Mouse (Mus musculus) forebrain, postnatal 0 days (tissue): ENCODE measurements around the gene Olfr465-ps1. TPM values are rescaled to one million over a fixed set of nuclear protein-coding genes. Genes with fewer than 3 reads are reported as not detected.

Source experiments
- ATAC-seq: fragments of 200-750 bp; cut with Nextera tagmentation; 2 replicates; pipeline ENCODE4 v1.8.0; 2017; ENCODE audit warnings: mild to moderate bottlenecking, moderate library complexity
- DNase-seq: peaks from one replicate; pipeline ENCODE4 v3.0.0-alpha.2; 2015
- H3K27ac ChIP-seq: fragments of 300-500 bp; sonication (generic); 2 replicates; pipeline ENCODE4 v1.5.1; 2014; ENCODE audit warnings: low read depth, mild to moderate bottlenecking, antibody characterized with exemption, low read length, moderate library complexity, mixed read lengths
- H3K27me3 ChIP-seq: fragments of 300-500 bp; sonication (generic); 2 replicates; pipeline ENCODE4 v1.6.1; 2014; ENCODE audit warnings: mild to moderate bottlenecking, low read length, mixed read lengths; ENCODE audit not compliant: insufficient read depth
- H3K36me3 ChIP-seq: fragments of 300-500 bp; sonication (generic); 2 replicates; pipeline ENCODE4 v1.6.1; 2014; ENCODE audit warnings: mild to moderate bottlenecking, moderate library complexity; ENCODE audit not compliant: insufficient read depth
- H3K4me1 ChIP-seq: fragments of 300-500 bp; sonication (generic); 2 replicates; pipeline ENCODE4 v1.6.1; 2014; ENCODE audit warnings: antibody characterized with exemption; ENCODE audit not compliant: insufficient read depth
- H3K4me2 ChIP-seq: fragments of 300-500 bp; sonication (generic); 2 replicates; pipeline ENCODE4 v1.6.1; 2014; ENCODE audit warnings: low read depth, mild to moderate bottlenecking, moderate library complexity
- H3K4me3 ChIP-seq: fragments of 300-500 bp; sonication (generic); 2 replicates; pipeline ENCODE4 v1.5.1; 2014; ENCODE audit warnings: low read depth, low read length, mixed read lengths
- H3K9ac ChIP-seq: fragments of 300-500 bp; sonication (generic); 2 replicates; pipeline ENCODE4 v1.6.1; 2014; ENCODE audit warnings: mild to moderate bottlenecking
- H3K9me3 ChIP-seq: fragments of 300-500 bp; sonication (generic); 2 replicates; pipeline ENCODE4 v1.6.1; 2016; ENCODE audit warnings: low read length
- CTCF ChIP-seq: sonication (generic); IDR thresholded peaks from 2 replicates; pipeline ENCODE4 v1.5.1; 2016; ENCODE audit warnings: antibody characterized with exemption, control low read depth, low read depth
- WGBS: fragments of 180-500 bp; shearing (Covaris S2); extraction: QIAGEN DNeasy Blood & Tissue Kit; methylation state at CpG from one replicate; pipeline ENCODE4 v1.1.7; 2014; 5-methylcytosine and 5-hydroxymethylcytosine counted together
- polyA plus RNA-seq: library from polyadenylated mRNA; unstranded; fragments of >200 nt; fragmentation: Nextera tagmentation; extraction: Ambion mirVana; gene quantifications from 2 replicates; pipeline ENCODE4 v1.2.1, GENCODE M21; 2015
- total RNA-seq: library from RNA; depleted of rRNA; stranded (reverse); fragments of >200 nt; gene quantifications from 2 replicates; pipeline ENCODE4 v1.2.3, GENCODE M21; 2014

Olfr465-ps1 gene
- total and polyA plus RNA-seq, 2 experiments from 2014 or later = not detected

- peaks cover 11% of the 10 kb centered on the region for H3K4me1 ChIP-seq
- peak overlapping the region; percentile 93 for H3K4me3 ChIP-seq
- H3K27me3 ChIP-seq = no peaks in the 10 kb centered on the region
- DNase-seq (no peak), ATAC-seq (peak; percentile 63)
- peak overlapping the region; percentile 87 for H3K9ac ChIP-seq
- no peaks in the 10 kb centered on the region for H3K9me3 ChIP-seq
- H3K36me3 ChIP-seq = no peaks in the 10 kb centered on the region
- TF ChIP-seq CTCF = no peak
- 54% methylated on average over 3 of the region's 3 CpGs for WGBS
- peak overlapping the region; percentile 88 for H3K27ac ChIP-seq
- H3K4me2 ChIP-seq = peak overlapping the region; percentile 81
Observed at GRCm38 (mm10) chr13:65113239-65113638, 24.6 kb upstream of the Olfr465-ps1 start.

GRCm38 (mm10) chr13:65120984-65121383 is 16.9 kb upstream of the Olfr465-ps1 start:
- Histone ChIP-seq H3K36me3 (no peaks in the 10 kb centered on the region), H3K4me2 (no peak overlapping the region), H3K9me3 (no peaks in the 10 kb centered on the region), H3K27me3 (no peaks in the 10 kb centered on the region), H3K27ac (no peak overlapping the region), H3K4me3 (no peak overlapping the region), H3K9ac (no peak overlapping the region), H3K4me1 (no peaks in the 10 kb centered on the region)
- DNase-seq (no peak), ATAC-seq (no peak)
- no peak for TF ChIP-seq CTCF
- 66% methylated on average over 3 of the region's 3 CpGs for WGBS

DNA sequence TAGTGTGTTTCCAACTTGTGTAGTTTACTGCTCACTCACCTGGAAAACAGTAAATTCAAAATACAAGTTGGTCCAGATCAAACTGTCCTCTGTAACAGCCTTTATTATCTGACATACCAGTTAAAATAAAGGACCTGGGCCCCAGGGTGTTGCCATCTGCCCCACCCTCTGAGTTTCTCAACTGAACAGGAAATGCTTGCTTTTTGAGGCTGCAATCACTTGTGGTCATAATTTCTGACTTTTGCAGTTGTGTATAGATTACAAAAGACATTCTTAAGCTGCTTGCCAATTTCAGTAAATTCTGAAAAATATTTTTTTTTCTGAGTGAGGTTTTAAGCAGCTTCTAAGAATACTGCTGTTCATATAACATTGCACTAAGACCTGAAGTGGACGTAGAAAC is 15.8 kb upstream of the Olfr465-ps1 start:
- Histone ChIP-seq H3K27me3 (no peaks in the 10 kb centered on the region), H3K4me2 (no peak overlapping the region), H3K27ac (no peak overlapping the region), H3K4me1 (no peaks in the 10 kb centered on the region), H3K4me3 (no peak overlapping the region), H3K9ac (no peak overlapping the region), H3K36me3 (no peaks in the 10 kb centered on the region), H3K9me3 (no peaks in the 10 kb centered on the region)
- DNase-seq (no peak), ATAC-seq (no peak)
- 82% methylated on average over 1 of the region's 1 CpGs for whole genome bisulfite sequencing
- no peak for TF ChIP-seq CTCF

DNA sequence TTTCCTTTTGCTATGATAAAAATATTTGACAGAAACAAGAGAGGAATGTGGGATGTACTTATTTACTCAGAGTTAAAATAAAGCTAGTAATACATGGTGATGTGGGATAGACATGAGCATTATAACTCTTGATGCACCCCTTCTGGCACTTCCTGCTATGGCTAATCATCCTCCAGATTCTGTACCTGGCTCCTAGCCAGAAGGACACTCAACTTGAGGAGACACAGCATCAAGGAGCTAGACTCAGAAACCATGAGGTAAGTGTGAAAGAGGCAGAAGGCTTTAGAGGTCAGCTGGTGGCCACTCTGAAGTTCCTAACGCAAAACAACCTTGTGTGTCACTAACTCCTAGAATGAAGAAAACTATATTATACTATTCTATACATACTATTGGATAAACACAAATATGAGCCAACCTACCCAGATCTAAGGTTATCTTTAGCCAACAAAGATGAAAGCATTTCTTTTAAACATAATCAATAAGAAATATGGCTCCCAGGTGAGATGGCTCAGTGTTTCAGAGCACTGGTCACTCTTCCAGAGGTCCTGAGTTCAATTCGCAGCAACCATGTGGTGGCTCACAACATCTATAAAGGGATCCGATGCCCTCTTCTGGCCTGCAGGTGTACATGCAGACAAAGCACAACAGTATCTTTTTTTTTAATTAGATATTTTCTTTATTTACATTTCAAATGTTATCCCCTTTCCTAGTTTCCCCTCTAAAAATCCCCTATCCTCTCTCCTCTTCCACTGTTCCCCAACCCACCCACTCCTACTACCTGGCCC is 10.6 kb upstream of the Olfr465-ps1 start:
- DNase-seq (no peak), ATAC-seq (no peak)
- TF ChIP-seq CTCF = no peak
- Histone ChIP-seq H3K27ac (no peak overlapping the region), H3K4me1 (no peaks in the 10 kb centered on the region), H3K36me3 (no peaks in the 10 kb centered on the region), H3K9ac (no peak overlapping the region), H3K4me2 (no peak overlapping the region), H3K27me3 (no peaks in the 10 kb centered on the region), H3K4me3 (no peak overlapping the region), H3K9me3 (no peaks in the 10 kb centered on the region)
- WGBS = 66% methylated on average over 3 of the region's 3 CpGs

DNA sequence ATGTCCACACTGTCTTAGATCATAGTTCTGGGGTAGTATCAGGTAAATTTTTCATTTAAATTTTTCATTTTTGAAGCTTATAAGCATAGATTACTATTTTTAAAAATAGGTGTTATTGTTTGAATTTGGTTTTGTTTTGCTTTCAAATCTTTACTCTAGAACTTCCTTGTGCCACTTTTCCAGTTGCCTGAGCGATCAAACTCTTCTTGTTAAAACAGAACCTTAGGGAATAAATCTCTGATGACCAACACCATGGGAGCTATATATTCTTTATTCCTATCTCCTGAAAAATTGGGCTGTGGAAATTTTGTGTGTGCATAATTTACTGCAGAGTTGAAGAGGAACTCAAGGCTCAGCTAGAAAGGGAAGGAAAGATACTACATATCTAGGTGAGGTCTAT is 12.1 kb downstream of the Olfr465-ps1 start, which contains the start of gene Olfr466:
Olfr466 (plus strand) TSS at position 301 of the 400 bp plus-strand sequence.
- Histone ChIP-seq H3K9ac (no peak within 1 kb of the TSS), H3K27me3 (no peaks in the 10 kb centered on the region), H3K9me3 (no peaks in the 10 kb centered on the region), H3K27ac (no peak within 1 kb of the TSS), H3K4me3 (no peak within 1 kb of the TSS), H3K4me1 (no peaks in the 10 kb centered on the region), H3K36me3 (no peaks in the 10 kb centered on the region), H3K4me2 (no peak within 1 kb of the TSS)
- WGBS = 83% methylated on average over 1 of the region's 1 CpGs
- no peak for TF ChIP-seq CTCF
- no peak for DNase-seq
- no peak for ATAC-seq

DNA sequence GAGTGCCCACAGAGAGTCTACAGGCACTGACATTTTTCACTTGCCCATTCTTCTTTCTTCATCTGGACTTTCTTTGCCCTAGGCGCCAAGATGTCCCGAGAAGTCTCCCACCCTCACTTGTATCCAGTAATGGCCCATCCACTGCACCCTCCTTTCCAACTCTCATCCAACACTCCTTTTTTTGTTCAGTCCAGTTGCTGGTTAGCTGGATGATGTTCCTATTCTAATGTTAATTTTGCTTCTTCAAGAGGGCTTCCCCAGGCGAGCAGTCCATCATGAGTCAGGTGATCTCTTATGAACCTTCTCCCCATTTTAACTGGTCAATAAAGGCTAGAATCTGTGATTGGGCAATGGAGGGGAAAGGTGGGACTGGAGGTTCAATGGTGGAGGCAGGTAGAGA is 36.2 kb downstream of the Olfr465-ps1 start:
- no peaks in the 10 kb centered on the region for H3K27me3 ChIP-seq
- no peak for ATAC-seq
- WGBS = 79% methylated on average over 3 of the region's 3 CpGs

GRCm38 (mm10) chr13:65175734-65176471 is 38.0 kb downstream of the Olfr465-ps1 start:
- peak; percentile 79 for ATAC-seq

More for the DNA sequence above, 36.2 kb downstream of the Olfr465-ps1 start:
- H3K4me1 ChIP-seq = no peaks in the 10 kb centered on the region
- no peak for DNase-seq
- no peak overlapping the region for H3K4me2 ChIP-seq
- no peak overlapping the region for H3K9ac ChIP-seq
- H3K27ac ChIP-seq = no peak overlapping the region
- no peak for TF ChIP-seq CTCF
- H3K4me3 ChIP-seq = no peak overlapping the region
- H3K9me3 ChIP-seq = no peaks in the 10 kb centered on the region
- H3K36me3 ChIP-seq = no peaks in the 10 kb centered on the region

More at GRCm38 (mm10) chr13:65175734-65176471, 38.0 kb downstream of the Olfr465-ps1 start:
- H3K4me1 ChIP-seq = no peaks in the 10 kb centered on the region
- no peaks in the 10 kb centered on the region for H3K27me3 ChIP-seq
- peak; percentile 70 for TF ChIP-seq CTCF
- WGBS = 28% methylated on average over 46 of the region's 46 CpGs
- peak overlapping the region; percentile 46 for H3K9ac ChIP-seq
- H3K27ac ChIP-seq = no peak overlapping the region
- H3K4me2 ChIP-seq = peak overlapping the region; percentile 50
- no peaks in the 10 kb centered on the region for H3K36me3 ChIP-seq
- peak overlapping the region; percentile 34 for H3K4me3 ChIP-seq
- DNase-seq = peak; percentile 71
- no peaks in the 10 kb centered on the region for H3K9me3 ChIP-seq
